Mouse (Mus musculus): ENCODE results near the gene Fam240b.

Gene Fam240b

GRCm38 (mm10) chr13:64440592-64440991 lies 57.0 kb downstream of the Fam240b start:
- no peak for DNase-seq (ENCODE audit: extremely low spot score, low read depth, low spot score)

GRCm38 (mm10) chr13:64439471-64439870 lies 58.1 kb downstream of the Fam240b start:
- DNase-seq (ENCODE audit: extremely low spot score, low read depth, low spot score) = no peak

- no peak for DNase-seq (ENCODE audit: extremely low spot score, low read depth, low spot score)
These were observed 58.6 kb downstream of the Fam240b start for GRCm38 (mm10) chr13:64438863-64439452.

GRCm38 (mm10) chr13:64437801-64438200 lies 59.8 kb downstream of the Fam240b start:
- DNase-seq (ENCODE audit: extremely low spot score, low read depth, low spot score) = no peak

GRCm38 (mm10) chr13:64432017-64432995 lies 65.3 kb downstream of the Fam240b start, which contains the start of gene Cdk20:
Gene Cdk20, plus strand, starts transcription at chr13:64432314.
- peak; percentile 96 for DNase-seq (ENCODE audit: extremely low spot score, low read depth, low spot score)

All from hindlimb bud, embryonic 11.5 days (tissue).